Mouse (Mus musculus): ENCODE measurements around the gene Calhm2.

Gene Calhm2

DNA sequence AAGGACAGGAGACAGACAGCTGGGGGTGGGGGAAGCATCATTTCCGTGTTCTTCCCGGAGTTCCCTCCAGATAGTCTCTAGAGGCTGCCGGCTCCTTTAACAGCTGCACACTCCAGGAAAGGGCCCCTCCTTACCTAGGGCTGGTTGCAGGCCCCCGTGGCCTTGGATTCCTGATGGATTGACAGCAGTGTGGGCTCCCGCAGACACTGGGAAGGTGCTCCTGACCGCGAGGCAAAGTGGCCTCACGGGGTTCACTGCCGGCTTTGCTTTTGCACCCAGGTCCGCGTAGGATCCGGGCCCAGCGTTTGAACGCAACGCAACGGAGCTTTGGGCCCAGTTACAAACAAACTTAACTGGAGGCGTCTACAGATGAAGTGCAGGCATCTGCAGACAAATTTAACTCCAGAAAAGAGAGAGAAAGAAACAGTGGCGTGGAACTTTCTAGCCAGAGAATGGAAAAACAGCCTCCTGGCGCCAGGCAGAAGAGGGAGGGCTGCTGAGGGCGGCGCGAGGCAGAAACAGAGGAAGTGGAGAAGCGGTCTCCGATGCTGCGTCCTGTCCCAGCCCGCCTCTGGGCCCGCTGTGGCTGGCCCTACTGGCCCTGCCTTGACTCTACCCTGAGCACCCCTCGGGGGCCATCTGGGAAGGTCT is at the start of gene Calhm2:
Gene Calhm2 (minus strand): TSS at position 524 of the 651 bp plus-strand sequence.
- peak; percentile 64 for DNase-seq

DNA sequence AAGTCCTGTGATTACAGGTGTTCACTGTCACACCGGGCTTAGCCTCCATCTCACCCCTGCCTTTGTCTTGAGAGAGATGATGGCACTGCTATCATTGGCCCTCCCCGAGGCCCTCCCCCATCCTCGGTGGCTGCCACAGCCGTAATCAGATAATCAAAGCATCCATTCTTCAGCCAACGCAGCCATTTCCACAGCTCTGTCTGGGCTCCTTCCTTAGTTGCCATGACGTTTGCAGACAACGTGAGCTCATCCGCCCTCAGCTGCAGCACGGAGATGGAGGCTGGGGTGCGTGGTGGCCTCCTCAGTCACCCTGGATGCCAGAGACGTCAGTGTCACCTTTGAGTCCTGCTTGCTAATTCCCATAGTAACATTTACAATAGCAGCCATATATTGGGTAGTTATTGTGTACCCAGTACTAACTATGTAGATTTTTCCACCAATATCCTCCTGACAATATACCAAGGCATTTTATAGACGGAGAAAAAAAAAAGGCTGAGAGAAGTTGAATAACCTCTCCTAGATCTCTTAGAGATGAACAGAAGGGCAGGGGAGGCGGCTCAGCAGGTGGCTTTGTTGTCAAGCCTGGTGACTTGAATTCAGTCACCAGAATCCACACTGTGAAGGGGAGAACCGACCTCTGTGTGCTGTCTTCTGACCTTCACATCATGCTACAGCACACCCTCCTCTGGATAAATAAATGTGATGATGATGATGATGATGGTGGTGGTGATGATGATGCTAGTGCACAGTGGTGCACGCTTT is 48.6 kb upstream of the Calhm2 start:
- no peak for DNase-seq

DNA sequence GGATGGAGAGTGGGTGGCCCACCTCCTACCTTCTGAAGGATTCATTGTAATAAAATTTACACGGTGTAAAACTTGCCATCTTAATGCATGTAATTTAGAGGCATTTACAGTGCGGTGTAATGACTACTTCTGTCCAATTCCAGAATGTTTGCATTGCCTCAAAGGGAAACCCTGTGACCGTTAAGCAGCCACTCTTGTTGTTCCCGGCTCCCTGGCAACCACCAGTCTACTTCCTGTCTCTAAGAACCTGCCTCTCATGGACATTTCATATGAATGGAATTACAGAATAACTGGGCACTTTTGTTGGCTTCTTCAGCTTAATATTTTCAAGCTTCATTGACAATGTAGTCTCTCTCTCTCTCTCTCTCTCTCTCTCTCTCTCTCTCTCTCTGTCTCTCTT is 46.6 kb upstream of the Calhm2 start:
- DNase-seq = no peak

DNA sequence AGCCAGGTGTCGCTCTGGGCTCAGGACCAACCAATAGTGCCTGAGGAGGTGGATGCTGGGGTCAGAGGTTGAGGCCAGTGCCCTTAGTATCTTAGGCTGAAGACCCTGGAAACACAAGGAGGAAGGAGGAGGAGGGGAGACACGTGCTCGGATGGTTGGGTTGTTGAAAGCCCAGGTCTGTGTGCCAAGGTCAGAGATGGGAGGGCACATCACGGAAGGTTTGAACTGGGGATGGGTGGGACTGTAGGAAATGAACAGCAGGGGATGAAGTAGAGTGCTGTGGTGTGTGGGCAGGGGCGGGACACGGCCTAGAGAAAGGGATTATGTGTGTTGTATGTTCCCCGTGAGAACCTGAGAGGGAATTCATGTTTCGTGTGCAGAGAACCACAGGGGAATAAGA is 46.1 kb upstream of the Calhm2 start:
- DNase-seq = no peak

DNA sequence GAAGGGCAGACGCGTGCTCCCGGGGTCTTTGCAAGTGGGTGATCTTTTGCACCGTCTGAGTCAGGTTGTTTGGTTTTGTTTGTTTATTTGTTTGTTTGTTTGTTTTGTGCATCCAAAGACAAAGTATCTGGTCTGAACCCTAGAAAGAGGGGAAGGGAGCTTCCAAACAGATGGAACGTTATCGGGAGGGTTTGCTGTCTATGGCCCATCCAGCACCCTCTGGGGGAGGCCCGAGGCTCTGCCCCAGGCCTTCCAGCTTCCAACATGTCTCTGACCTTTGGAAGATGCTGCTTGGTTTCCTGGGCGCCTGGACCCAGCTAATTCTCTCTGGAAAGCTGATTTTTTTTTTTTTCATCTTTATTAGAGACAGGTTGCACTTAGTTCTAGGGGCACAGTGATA is 41.9 kb upstream of the Calhm2 start:
- no peak for DNase-seq

DNA sequence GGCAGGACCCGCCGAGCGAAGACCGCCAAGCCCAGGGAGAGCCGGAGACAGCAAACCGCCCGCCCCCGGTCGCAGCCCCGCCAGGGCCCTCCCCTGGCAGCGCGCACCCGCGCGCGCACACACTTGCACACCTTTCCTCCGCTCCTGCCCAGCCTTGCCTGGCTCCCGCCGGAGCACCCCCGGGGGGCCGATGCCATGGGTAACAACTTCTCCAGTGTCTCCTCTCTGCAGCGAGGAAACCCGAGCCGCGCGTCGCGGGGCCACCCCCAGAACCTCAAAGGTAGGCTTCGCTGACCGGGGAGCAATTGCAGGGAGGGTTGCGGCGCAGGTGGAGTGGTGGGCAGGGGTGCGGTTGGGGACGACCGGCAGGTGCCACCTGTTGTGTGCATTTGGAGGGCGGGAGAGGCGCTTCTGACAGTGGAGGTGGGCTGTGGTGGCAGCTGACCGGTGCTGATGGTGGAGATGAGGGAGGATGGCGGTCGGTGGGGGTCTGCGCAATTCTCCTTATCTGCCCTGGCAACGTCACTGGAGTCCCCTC is 41.2 kb upstream of the Calhm2 start:
- peak; percentile 34 for DNase-seq

DNA sequence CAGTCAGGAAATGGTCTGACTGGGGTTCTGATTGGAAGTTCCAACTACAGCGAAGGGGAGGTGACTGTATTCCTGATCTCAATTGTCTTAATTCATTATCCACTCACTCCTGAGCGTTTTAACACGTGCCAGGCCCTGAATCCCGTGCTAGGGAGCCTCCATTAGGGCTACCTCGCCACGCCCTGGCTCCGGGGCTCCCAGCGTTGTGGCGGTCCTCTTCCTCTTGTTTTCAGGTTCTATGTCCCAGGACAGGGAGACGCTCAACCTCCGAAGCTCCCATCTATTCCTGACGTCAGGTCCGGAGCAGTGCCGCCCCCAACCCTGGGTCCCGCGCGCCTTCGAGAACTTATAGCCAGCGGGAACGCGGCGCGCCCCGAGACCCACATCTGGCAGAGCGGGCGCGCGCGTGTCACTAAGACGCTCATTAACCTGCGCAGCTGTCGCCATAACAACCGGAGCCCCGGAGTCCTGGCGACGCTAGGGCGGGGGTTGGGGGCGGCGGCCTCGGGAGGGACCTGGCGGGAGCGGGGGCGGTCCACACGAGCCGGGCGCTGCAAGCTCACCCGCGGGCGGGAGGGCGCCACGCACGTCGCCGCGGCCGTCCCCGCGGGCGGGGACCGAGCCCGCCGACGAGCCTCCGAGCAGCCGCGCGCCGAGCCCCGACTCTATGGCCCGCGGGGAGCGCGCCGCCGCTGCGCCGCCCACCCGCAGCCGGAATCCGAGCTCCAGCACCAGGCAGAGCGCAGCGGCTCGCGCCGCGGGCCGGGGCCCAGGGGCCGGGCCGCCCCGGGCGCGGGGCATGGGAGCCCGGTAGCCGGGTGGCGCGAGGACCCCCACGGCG is 40.6 kb upstream of the Calhm2 start, which contains the start of gene Neurl1a:
Gene Neurl1a (plus strand): TSS at position 390 of the 841 bp plus-strand sequence.
- peak; percentile 61 for DNase-seq

DNA sequence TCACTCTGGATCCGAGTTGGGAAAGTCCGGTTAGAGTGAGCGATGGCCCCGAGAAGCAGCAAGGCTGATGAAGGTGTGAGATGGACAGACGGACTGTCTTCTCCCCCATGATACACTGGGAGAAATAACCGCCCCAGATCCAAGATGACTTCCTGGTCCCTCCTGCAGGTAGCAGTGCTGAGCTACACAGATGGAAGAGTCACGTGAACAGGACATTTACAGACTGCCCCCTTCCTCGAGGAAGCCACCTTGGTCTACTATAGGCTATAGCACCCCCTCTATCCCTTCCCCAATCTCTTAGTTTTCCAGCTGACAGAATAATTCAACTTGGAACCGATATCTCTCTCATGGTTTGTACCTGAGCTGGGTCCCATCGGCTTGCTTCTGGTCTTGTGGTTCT is 39.9 kb upstream of the Calhm2 start:
- no peak for DNase-seq

DNA sequence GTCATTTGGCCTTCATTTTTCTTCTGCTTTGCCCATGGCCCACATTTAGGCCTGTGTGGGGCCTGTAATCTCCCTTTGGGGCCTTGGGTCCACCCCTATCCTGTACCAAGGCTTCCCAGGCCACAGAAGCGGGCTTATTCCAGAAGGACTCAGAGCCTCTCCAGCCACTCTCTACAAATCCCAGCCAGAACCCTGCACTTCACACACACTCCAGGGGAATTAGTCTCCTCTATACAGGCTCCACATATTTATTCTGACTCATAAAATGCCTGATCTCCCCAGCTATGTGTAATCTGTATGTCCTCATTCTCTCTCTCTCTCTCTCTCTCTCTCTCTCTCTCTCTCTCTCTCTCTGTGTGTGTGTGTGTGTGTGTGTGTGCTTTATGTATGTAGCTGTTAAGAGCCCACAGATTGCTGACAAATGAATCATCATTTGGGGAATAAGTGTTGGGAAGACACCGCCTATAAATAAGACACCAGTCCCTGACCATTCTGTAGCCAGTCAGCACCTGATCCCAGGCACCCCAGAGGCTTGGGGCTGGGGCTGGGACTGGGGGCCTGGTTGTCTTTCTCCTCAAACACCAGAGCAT is 38.9 kb upstream of the Calhm2 start:
- DNase-seq = no peak

DNA sequence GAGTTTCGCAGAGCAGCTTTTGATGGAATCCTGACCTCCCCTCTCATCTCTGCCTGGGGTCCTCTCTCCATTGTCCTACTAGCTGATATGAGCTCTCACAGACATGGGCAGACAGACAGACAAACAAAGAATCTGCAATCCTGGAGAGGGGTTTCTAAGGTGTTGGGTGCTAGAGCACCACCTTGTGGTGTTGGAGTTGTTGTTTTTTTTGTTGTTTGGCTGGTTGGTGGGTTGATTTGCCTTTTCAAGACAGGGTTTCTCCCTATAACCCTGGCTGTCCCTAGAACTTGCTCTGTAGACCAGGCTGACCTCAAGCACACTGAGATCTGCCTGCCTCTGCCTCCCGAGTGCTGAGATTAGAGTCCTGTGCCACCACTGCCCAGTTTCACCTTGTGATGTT is 37.4 kb upstream of the Calhm2 start:
- no peak for DNase-seq

DNA sequence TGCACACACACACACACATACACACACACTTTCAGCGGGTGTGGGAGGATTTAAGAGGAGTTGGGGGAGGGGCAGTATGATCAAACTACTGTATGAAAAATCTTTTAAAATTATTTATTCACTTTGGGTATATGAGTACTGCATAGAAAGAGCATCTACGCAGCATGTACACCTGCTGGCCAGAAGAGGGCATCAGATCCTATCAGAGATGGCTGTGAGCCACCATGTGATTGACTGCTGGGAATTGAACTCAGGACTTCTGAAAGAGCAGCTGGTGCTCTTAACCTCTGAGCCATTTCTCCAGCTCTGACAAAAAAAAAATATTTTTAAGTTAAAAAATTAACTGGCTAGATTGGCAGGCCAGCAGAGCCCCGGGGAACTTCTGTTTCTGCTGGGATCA is 36.4 kb upstream of the Calhm2 start:
- DNase-seq = peak; percentile 58

DNA sequence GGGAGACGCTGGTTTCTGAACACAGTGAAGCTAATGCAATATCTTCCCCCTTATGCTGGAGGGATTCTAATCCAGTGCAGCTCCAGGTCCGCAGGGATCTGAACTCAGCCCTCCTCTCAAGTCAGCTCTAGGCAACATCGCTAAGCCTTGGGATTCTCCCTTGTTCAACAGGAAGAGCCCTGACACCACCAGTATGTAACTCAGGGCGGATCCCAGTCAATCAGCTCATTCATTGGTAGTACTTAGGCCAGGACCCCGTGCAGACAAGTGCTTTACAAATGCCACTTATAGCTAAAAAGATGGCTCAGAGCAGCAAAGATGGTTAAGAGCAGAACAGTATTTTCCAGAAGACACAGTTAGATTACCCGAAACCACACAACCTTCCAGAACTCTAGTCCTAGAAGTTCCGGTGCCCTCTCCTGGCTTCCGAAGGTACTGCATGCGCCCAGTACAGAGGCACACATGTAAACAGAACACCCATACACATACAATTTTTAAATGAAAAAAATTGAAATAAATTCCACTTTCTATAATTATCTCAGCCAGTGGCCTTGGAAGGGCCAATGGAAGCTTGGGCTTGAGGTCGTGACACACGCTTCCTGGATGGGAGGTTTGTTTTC is 30.8 kb upstream of the Calhm2 start:
- peak; percentile 87 for DNase-seq

DNA sequence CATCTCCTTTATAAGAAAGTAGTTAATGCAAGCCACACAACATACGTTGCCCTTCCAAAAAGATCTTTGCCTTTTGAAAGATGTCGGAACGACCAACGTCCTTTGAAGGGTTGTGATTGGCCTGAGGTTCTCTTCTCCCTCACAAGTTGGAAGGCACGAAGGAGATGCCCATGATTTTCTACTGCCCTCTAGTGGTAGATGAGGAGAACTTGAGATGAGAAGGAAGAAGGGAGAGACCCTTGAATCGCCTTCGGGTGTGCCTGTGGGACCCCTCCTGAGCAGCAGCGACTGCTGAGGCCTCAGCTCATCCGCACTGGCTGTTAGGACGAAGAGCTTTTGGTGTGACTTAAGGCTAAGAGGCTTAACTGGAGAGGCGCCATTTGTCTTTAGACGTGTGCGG is 30.1 kb upstream of the Calhm2 start:
- DNase-seq = peak; percentile 45

DNA sequence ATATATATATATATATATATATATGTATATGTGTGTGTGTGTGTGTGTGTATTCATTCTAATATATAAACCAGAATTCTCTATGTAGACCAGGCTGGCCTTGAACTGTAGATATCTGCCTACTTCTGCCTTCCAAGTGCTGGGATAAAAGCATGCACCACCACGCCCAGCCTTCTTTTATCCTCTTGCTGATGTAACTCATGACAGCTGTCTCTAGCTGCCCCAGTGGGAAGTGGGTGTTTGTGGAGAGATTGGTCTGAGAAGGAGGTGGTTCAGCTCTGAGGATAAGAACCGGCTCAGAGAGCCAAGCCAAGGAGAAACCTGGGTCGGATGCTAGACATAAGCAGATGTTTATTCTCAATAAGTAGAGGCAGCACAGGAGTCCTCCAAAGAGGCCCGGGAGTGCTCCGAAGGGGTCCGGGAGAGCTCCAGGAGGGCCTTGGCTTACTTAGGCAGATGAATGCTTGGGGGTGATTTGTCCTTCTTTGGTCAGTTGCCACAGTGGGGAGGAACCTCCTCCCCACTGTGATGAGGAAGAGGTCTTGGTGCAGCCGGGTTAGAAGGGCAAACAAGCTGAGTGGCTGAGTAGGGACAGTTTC is 29.6 kb upstream of the Calhm2 start:
- no peak for DNase-seq

DNA sequence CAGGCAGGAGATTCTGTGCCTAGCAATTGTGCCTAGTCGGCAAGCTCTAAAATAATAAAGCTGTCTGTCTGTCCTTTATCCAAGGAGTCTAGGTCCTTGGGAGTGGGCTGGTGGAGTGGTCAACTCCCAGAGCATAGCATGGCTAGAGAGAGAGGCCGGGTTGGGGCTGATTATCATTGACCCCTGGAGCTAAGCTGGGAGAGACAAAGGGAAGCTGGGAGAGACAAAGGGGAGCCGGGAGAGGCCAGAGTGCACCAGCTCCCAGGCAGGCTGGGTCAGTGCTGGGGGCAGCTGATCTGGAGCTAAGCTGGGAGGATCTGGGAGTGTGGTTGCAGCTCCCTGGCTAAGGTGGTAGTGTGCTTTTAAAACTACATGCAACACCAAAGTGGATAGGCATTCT is 28.7 kb upstream of the Calhm2 start:
- no peak for DNase-seq

DNA sequence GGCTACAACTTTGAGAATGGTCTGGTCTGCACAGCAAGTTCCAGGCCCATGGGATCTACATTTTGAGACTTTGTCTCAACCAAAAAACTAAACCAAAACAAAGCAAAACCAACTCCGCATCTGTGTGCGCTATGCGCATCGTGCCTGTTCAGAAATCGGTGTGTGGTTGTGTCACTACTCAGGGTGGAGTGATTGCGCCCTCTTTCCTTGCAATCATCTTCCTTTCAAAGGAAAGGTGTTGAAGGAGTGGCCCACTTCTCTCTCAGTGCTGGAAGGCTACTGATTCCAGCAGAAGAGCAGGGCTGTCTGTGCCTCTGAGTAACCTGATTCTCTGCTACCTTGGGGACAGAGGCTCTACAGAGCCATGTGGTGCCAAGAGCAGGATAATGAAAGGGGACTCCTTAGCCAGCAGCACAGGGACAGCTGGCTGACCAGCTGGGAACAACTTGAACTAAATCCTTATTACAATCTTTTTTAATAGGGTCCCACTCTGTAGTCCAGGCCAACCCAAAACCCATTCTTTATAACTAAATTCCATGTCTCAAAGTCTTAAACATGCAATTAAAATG is 25.2 kb upstream of the Calhm2 start:
- no peak for DNase-seq

DNA sequence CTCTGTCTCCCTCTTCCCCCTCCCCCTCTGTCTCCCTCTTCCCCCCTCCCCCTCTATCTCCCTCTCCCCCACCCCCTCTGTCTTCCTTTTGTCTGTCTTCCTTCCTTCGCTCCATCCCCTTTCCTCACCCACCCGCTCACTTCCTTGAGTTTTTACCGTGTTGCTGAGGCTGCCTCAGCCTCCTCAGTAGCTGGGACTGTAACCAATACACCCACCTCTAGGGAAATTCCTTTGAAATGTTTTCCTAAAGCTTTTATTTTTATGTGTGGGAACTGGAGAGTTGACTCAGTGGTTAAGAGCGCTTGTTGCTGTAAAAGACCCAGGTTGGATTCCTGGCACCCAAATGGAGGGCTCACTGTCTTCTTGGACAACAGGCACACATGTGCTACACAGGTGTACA is 23.6 kb upstream of the Calhm2 start:
- DNase-seq = no peak

DNA sequence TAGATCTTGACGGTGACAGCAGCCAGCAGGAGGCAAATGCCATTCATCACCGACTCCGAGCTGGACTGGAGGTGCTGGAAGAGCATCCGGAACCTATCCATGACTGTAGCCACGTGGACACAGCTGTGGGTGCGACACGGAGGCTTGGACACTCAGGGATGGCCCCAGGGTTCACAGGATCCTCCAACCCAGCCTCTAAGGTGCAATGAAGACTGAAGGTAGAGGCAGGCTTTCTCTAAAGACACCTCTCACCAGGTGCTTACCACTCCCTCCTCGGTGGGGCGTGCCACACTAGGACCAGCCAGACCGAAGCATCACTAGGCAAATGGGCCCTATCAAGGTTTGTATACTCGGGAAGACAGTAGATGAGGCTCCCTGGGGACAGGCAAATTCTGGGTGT is 19.6 kb upstream of the Calhm2 start, which contains the start of gene Calhm3:
Gene Calhm3 (minus strand): TSS at position 101 of the 400 bp plus-strand sequence.
- DNase-seq = no peak

DNA sequence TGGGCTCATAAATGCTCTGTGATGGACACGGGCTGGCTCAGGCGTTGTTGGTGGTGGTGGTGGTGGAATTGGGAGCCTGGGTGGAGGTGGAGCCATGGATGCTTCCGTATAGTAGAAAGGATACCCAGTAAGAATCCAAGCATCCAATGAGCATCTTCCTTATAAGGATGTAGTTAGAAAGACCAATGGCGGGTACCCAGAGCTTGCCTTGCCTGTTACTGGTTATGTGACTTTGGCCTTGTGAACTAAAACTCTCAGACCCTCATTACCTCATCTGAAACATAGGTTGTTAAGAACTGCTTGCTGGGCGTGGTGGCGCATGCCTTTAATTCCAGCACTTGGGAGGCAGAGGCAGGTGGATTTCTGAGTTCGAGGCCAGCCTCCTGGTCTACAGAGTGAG is 15.7 kb upstream of the Calhm2 start:
- no peak for DNase-seq

DNA sequence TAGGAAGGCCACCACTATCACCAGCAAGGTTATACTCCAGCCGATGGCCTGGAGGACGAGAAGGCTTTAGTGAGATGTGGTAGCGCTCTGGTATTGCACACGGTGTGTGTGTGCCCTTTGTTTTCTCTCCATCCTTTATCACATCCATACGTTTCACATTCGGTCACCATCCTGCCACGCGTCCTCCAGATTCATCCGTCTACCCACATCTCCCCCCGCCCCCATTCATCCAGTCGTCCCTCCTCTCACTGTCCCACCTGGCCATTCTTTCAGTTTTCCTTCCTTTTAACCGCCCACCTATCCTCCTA is 13.9 kb upstream of the Calhm2 start:
- no peak for DNase-seq

DNA sequence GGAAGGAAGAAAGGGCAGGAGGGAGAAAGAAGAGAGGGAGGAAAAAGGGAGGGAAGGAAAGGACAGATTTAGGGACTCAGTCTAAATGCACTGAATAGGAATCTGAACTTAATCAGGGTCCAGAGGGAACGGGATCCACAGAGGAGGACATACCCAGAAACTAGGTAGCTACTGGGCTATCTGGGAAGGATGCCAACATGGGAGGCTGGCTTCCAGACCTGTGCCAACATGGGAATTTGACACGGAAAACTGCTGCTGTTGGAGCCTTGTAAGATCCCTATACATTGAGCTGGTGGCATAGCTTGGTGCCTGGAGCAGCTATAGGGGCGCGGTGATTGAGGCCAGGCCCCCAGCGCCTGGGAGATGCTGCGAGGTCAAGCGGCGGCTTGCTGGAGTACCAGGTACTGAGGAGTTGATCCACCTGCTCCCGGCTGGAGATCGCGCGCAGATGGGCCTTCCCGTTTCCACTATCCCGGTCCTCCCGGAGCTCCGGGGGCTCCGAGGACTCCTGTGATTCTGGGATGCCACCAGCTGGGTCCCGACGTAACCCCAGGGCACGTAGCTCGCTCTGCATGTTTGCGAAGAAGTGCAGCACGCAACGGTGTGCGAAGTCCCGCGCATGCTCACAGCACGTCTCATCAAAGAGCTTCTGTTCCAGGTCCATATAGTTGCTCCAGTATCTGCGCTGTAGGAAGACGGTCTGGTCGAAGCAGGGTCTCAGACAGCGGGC is 13.4 kb upstream of the Calhm2 start:
- no peak for DNase-seq
